Mouse (Mus musculus) skeletal muscle tissue, adult 2 months (tissue): Measurements from ENCODE around the gene 9530003J23Rik.

ENCODE experiments used
- DNase-seq: peaks from one replicate; pipeline ENCODE4 v3.0.0-alpha.2; 2012; ENCODE audit warnings: low read depth, low spot score

9530003J23Rik gene

GRCm38 (mm10) chr10:117185399-117186089 is 53.0 kb downstream of the 9530003J23Rik start:
- DNase-seq: no peak
